Mouse (Mus musculus): ENCODE measurements around the gene Avpr2.

Avpr2 gene

GRCm38 (mm10) chrX:73916945-73917344 is 25.0 kb downstream of the Avpr2 start:
- in situ Hi-C loops (cut with MboI) = no loop called here

DNA sequence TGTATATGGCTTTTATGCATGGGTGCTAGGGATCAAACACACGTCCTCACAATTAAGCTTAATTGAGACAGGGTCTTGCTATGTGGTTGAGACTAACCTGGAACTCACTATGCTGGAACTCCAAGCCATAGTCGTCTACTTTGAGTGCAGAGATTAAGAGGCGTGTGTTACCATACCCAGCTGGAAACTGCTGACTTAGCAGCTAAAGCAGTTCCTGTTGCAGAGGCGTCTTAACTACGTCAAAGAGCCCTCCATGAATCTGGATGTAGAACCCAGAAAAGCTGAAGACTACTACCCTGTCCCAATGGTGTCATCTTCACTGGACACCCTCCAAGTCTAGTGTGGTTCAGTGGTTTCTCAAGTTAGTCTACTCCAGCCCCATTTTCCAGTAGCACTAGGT is 26.7 kb downstream of the Avpr2 start:
- in situ Hi-C loops (cut with MboI) = no loop called here

- in situ Hi-C loops (cut with MboI) = no loop called here
Measured at GRCm38 (mm10) chrX:73921285-73921822, 29.5 kb downstream of the Avpr2 start.

GRCm38 (mm10) chrX:73921823-73922549 is 30.1 kb downstream of the Avpr2 start, which contains the start of the genes Arhgap4 and Naa10:
Gene Arhgap4, minus strand, starts transcription at chrX:73921870.
Gene Naa10, minus strand, starts transcription at chrX:73921944.
- in situ Hi-C loops (cut with MboI) = no loop called here

DNA sequence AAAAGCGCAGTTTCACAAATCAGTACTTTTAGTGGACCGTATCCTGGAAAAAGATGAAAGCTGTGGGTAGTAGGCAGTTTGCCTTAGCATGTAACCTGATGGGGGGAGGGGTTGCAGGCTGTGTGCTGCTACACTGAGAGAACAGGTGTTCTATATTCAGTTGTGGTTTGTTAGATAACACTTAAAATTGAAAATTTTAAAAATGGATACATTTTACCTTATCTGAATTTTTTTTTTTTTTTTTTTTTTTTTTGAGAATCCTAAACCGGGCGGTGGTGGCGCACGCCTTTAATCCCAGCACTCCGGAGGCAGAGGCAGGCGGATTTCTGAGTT is 30.6 kb downstream of the Avpr2 start:
- in situ Hi-C loops (cut with MboI) = no loop called here

- in situ Hi-C loops (cut with MboI) = no loop called here
Measured at GRCm38 (mm10) chrX:73930402-73931062, 38.6 kb downstream of the Avpr2 start, which contains the start of gene Renbp. Gene Renbp, minus strand, starts transcription at chrX:73930850.

DNA sequence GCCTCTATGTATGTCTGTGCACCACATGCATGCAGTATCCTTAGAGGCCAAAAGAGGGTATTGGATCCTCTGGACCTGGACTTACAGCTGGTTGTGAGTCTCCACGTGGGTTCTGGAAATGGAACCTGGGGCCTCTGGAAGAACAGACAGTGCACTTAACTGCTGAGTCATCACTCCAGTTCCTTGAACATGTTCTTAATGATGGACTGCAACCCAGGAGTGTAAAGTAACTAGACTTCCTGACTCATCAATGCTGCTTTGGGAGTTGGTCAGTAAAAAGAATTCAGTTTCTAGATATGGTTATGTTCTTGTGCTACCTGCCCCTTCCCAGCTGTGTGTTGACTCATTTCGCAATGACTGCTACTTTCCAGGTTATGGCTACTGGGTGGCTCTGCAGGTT is 40.0 kb downstream of the Avpr2 start:
- in situ Hi-C loops (cut with MboI) = no loop called here

DNA sequence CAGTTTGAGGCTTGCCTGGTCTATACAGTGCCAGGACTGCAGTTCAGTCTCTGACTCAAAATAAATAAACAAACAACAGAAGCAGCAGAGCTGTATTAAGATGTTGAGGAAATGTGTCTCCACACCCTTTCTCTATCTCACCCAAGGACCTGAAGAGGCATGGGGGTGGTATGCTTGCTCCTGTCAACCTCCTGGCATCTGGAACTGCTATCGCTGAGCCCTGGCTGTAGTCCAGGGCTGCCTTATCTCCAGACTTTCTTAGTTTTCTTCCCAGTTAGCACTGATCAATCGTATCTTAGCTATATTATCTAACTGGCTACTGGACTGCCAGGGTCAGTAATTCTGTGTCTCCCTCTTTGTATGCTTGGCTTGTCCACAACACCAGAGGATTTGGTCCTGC is 50.0 kb downstream of the Avpr2 start:
- in situ Hi-C loops (cut with MboI) = no loop called here

GRCm38 (mm10) chrX:73942294-73942693 is 50.4 kb downstream of the Avpr2 start:
- in situ Hi-C loops (cut with MboI) = no loop called here
